Mouse (Mus musculus): ENCODE data around the gene Atp6v0e.

DNA sequence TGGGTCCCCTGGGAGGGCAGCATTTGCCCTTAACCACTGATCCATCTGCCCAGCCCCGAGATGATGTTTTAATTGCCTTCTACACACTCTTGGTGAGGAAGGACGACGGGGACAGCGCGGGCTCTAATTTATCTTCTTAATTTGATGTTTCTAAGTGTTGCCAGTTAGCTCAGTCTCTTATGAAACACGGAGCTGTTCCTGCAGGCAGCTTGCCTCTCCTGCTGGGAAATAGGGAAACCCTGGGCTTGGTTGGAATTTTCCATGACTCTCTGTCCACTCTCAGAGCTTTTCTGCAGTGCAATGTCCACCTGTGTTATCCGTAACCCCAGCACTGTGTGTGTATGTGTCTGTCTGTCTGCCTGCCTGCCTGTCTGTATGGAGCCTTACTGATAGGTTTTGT, 30.4 kb downstream of the Atp6v0e start:
- TF ChIP-seq CTCF (IDR thresholded peaks at IDR 0.05; ENCODE audit: low read depth, low read length), result no peak
- TF ChIP-seq POLR2A (IDR thresholded peaks at IDR 0.05; ENCODE audit: insufficient read depth, low read length), result no peak
